ENCODE assay signal across 8 mouse cellular contexts in the genomic region with DNA sequence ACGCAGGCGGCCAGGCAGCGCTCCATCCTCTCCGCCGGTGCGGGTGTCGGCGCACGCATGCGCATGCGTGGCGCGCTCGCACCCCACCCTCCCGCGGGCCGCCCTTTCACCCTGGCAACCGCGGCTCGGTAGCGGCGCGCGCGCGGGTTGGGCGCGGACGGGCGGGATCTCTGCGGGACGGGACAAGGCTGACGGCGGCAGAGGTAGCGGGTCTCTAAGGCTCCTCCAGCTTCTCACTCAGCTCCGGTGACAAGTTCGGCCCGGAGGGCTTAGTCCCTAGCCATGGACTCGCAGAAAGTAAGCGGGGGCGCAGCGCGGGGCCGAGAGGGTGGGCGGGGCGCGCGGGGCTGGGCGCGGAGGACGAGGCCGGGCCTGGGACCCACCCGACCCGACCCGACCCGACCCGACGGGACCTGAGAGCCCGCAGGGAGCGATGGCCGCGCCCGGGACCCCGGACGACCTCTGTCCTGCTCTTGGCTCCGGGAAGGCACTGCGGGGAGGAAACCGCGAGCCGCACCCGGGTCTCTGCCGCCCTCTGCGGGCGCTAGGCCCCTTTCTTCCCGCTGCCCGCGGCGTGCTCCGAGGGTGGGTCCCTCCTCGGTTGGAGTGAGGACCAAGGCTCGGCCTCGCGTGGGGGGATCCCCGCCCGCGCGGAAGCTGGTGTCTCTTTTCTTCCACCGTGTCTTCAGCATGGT. TPM values are rescaled to one million over a fixed set of nuclear protein-coding genes. Genes with fewer than 3 reads are reported as not detected.
DNase-seq lines count a peak whose midpoint lies in the region; ATAC-seq and TF ChIP-seq lines count a peak whose summit lies in the region.

Gene Fsd1l (plus strand): TSS at position 156 of the 695 bp plus-strand sequence.

- H3K4me1 ChIP-seq in forebrain, embryonic 11.5 days (replicated peaks; ENCODE audit: control insufficient read depth, insufficient read depth, low read length): peaks cover 5% of the 10 kb centered on the region; the same call in 1 of the 2 replicates
- peaks cover 6% of the 10 kb centered on the region for H3K4me1 ChIP-seq in heart, embryonic 15.5 days (replicated peaks)
- H3K4me1 ChIP-seq in liver, embryonic 14.5 days (replicated peaks; ENCODE audit: control insufficient read depth in 2 of 2, insufficient read depth in 2 of 2, low read length in 1 of 2): no peaks in the 10 kb centered on the region; a peak in 1 of 4 replicates
- H3K4me1 ChIP-seq in neural tube, embryonic 11.5 days (ENCODE audit: control insufficient read depth, insufficient read depth, low read length): peaks cover 6% of the 10 kb centered on the region; the same call in 1 of the 2 replicates
- H3K4me1 ChIP-seq in stomach, embryonic 16.5 days (ENCODE audit: control insufficient read depth, insufficient read depth, low read length): 0 out of 2 replicates have a peak, but pooled peaks cover 5% of the 10 kb centered on the region

- under 1% methylated on average over 57 of the region's 88 CpGs for WGBS in forebrain, embryonic 11.5 days
- 0% methylated on average over 54 of the region's 88 CpGs for WGBS in heart, embryonic 15.5 days
- 1% methylated on average over 80 of the region's 88 CpGs for WGBS in liver, embryonic 14.5 days (ENCODE audit: insufficient replicate concordance)
- WGBS in neural tube, embryonic 11.5 days: 0% methylated on average over 54 of the region's 88 CpGs
- WGBS in stomach, embryonic 16.5 days: under 1% methylated on average over 88 of the region's 88 CpGs

- TF ChIP-seq CTCF in liver, embryonic 14.5 days (IDR thresholded peaks at IDR 0.05; ENCODE audit: low read depth): peak; percentile 31; the same call in 1 of the 2 replicates

- H3K27ac ChIP-seq in forebrain, embryonic 11.5 days (ENCODE audit: low read depth, low read length): peak within 1 kb of the TSS; percentile 68
- H3K27ac ChIP-seq in heart, embryonic 15.5 days: peak within 1 kb of the TSS; percentile 50; the same call in 1 of the 2 replicates
- no peak within 1 kb of the TSS for H3K27ac ChIP-seq in liver, embryonic 14.5 days
- peak within 1 kb of the TSS; percentile 88 for H3K27ac ChIP-seq in neural tube, embryonic 11.5 days (ENCODE audit: low read depth, low read length)
- H3K27ac ChIP-seq in stomach, embryonic 16.5 days (ENCODE audit: low read length): peak within 1 kb of the TSS; percentile 47; the same call in 1 of the 2 replicates

- no peaks in the 10 kb centered on the region for H3K27me3 ChIP-seq in forebrain, embryonic 11.5 days (ENCODE audit: control insufficient read depth, insufficient read depth, low read length)
- H3K27me3 ChIP-seq in heart, embryonic 15.5 days: peaks cover 6% of the 10 kb centered on the region; the same call in 1 of the 2 replicates
- peaks cover 17% of the 10 kb centered on the region for H3K27me3 ChIP-seq in liver, embryonic 14.5 days (ENCODE audit: control insufficient read depth, insufficient read depth, low read length)
- no peaks in the 10 kb centered on the region for H3K27me3 ChIP-seq in neural tube, embryonic 11.5 days (ENCODE audit: control insufficient read depth, insufficient read depth, low read length)
- H3K27me3 ChIP-seq in stomach, embryonic 16.5 days (ENCODE audit: control insufficient read depth, insufficient read depth, low read length): no peaks in the 10 kb centered on the region

- no peak for TF ChIP-seq EP300 in liver, embryonic 14.5 days (IDR thresholded peaks at IDR 0.05; ENCODE audit: low read depth)

- peak; percentile 72 for ATAC-seq in CD4-positive, CD25-positive, alpha-beta regulatory T cell, adult 4 months
- ATAC-seq in forebrain, embryonic 11.5 days (replicated peaks; ENCODE audit: low FRiP score): peak; percentile 90
- ATAC-seq in heart, embryonic 15.5 days (replicated peaks; ENCODE audit: insufficient number of reproducible peaks, insufficient read depth, low FRiP score, low read depth): peak; percentile 83
- ATAC-seq in liver, embryonic 14.5 days (ENCODE audit: insufficient read depth): peak; percentile 69
- ATAC-seq in neural tube, embryonic 11.5 days (ENCODE audit: insufficient read depth, low FRiP score, low TSS enrichment): peak; percentile 94
- ATAC-seq in stomach, embryonic 16.5 days (ENCODE audit: insufficient read depth, low FRiP score): peak; percentile 85

- H3K36me3 ChIP-seq in forebrain, embryonic 11.5 days (ENCODE audit: control insufficient read depth, insufficient read depth, low read length): no peaks in the 10 kb centered on the region
- H3K36me3 ChIP-seq in heart, embryonic 15.5 days: no peaks in the 10 kb centered on the region
- no peaks in the 10 kb centered on the region for H3K36me3 ChIP-seq in liver, embryonic 14.5 days (replicated peaks; ENCODE audit: control insufficient read depth, insufficient read depth, low read depth)
- no peaks in the 10 kb centered on the region for H3K36me3 ChIP-seq in neural tube, embryonic 11.5 days (ENCODE audit: control insufficient read depth, insufficient read depth, low read length)
- no peaks in the 10 kb centered on the region for H3K36me3 ChIP-seq in stomach, embryonic 16.5 days (ENCODE audit: control insufficient read depth, insufficient read depth, low read length)

- DNase-seq in c-Kit-positive CD71-positive TER-119-negative erythroid progenitor cells, embryonic 14.5 days (ENCODE audit: low read depth): peak; percentile 14
- DNase-seq in forebrain, embryonic 11.5 days (ENCODE audit: low spot score): peak; percentile 92
- peak; percentile 80 for DNase-seq in kidney, postnatal 14 days
- peak in 2 of 3 experiments; percentile 2 to 7 for DNase-seq in liver, embryonic 14.5 days (ENCODE audit: low read depth in 3 of 3, low spot score in 3 of 3)
- peak; percentile 90 for DNase-seq in neural tube, embryonic 11.5 days (ENCODE audit: low spot score)

- peak within 1 kb of the TSS; percentile 75 for H3K4me2 ChIP-seq in forebrain, embryonic 11.5 days (ENCODE audit: low read depth, low read length, severe bottlenecking)
- H3K4me2 ChIP-seq in heart, embryonic 15.5 days: peak within 1 kb of the TSS; percentile 86
- peak within 1 kb of the TSS; percentile 64 for H3K4me2 ChIP-seq in liver, embryonic 14.5 days (ENCODE audit: low read depth)
- H3K4me2 ChIP-seq in neural tube, embryonic 11.5 days (ENCODE audit: low read depth): peak within 1 kb of the TSS; percentile 70
- H3K4me2 ChIP-seq in stomach, embryonic 16.5 days (ENCODE audit: low read depth, low read length): peak within 1 kb of the TSS; percentile 61

- H3K4me3 ChIP-seq in forebrain, embryonic 11.5 days (ENCODE audit: low read depth, low read length): peak within 1 kb of the TSS; percentile 79
- H3K4me3 ChIP-seq in heart, embryonic 15.5 days: peak within 1 kb of the TSS; percentile 77
- peak within 1 kb of the TSS; percentile 59 to 63 for H3K4me3 ChIP-seq in liver, embryonic 14.5 days (ENCODE audit: insufficient read depth in 1 of 2, low read depth in 2 of 2, low read length in 2 of 2)
- peak within 1 kb of the TSS; percentile 84 for H3K4me3 ChIP-seq in neural tube, embryonic 11.5 days (ENCODE audit: low read depth, low read length)
- peak within 1 kb of the TSS; percentile 80 for H3K4me3 ChIP-seq in stomach, embryonic 16.5 days (replicated peaks; ENCODE audit: low read length)

- no peaks in the 10 kb centered on the region for H3K9me3 ChIP-seq in forebrain, embryonic 11.5 days (ENCODE audit: control insufficient read depth, low read length)
- no peaks in the 10 kb centered on the region for H3K9me3 ChIP-seq in heart, embryonic 15.5 days (replicated peaks)
- H3K9me3 ChIP-seq in liver, embryonic 14.5 days (ENCODE audit: control insufficient read depth, low read length): no peaks in the 10 kb centered on the region
- no peaks in the 10 kb centered on the region for H3K9me3 ChIP-seq in neural tube, embryonic 11.5 days (ENCODE audit: control insufficient read depth, low read length)
- no peaks in the 10 kb centered on the region for H3K9me3 ChIP-seq in stomach, embryonic 16.5 days (replicated peaks; ENCODE audit: control insufficient read depth, low read length)

- peak within 1 kb of the TSS; percentile 87 for H3K9ac ChIP-seq in forebrain, embryonic 11.5 days (ENCODE audit: low read length)
- peak within 1 kb of the TSS; percentile 77 for H3K9ac ChIP-seq in heart, embryonic 15.5 days
- H3K9ac ChIP-seq in liver, embryonic 14.5 days (replicated peaks): no peak within 1 kb of the TSS
- peak within 1 kb of the TSS; percentile 95 for H3K9ac ChIP-seq in neural tube, embryonic 11.5 days (ENCODE audit: low read length)
- peak within 1 kb of the TSS; percentile 87 for H3K9ac ChIP-seq in stomach, embryonic 16.5 days (ENCODE audit: low read length)

RNA-seq across cellular contexts. Expression of gene Fsd1l, which starts in this region (rescaled TPM):
- polyA plus RNA-seq in CD4-positive, CD25-positive, alpha-beta regulatory T cell, adult 4 months (2017; shearing (Covaris generic)): 1 to 10 TPM; 2.8 to 5.0 TPM
- polyA plus RNA-seq in forebrain, embryonic 11.5 days (2014; fragmentation: Nextera tagmentation; extraction: Ambion mirVana): 27.7 and 27.9 TPM in 2 replicates
- polyA plus RNA-seq in heart, embryonic 15.5 days (2015; fragmentation: Nextera tagmentation; extraction: Ambion mirVana): 7.9 and 10.1 TPM in 2 replicates
- 0.45 and 0.47 TPM in 2 replicates for polyA plus RNA-seq in liver, embryonic 14.5 days (2012; rRNA removed)
- 0.53 and 1.2 TPM in 2 replicates for polyA plus RNA-seq in liver, embryonic 14.5 days (2014; fragmentation: Nextera tagmentation; extraction: Ambion mirVana)
- polyA plus RNA-seq in neural tube, embryonic 11.5 days (2014; fragmentation: Nextera tagmentation; extraction: Ambion mirVana): 17.6 and 19.4 TPM in 2 replicates
- polyA plus RNA-seq in stomach, embryonic 16.5 days (2015; fragmentation: Nextera tagmentation; extraction: Ambion mirVana): 7.1 and 9.8 TPM in 2 replicates

Comparison
In these comparisons a context has a peak if more than half of its experiments do, and no peak if none do; other contexts are left out.
1. DNase-seq: peak in every context shown above with its lines; median percentile 92 in forebrain, embryonic 11.5 days; 90 in neural tube, embryonic 11.5 days; 80 in kidney, postnatal 14 days; 14 in c-Kit-positive CD71-positive TER-119-negative erythroid progenitor cells, embryonic 14.5 days; 4 in liver, embryonic 14.5 days.